Mouse (Mus musculus) spleen, adult 18-20 months (tissue): ENCODE measurements around the gene Vwa5b1.

Source experiments
- DNase-seq, 2 experiments: peaks; one replicate each; pipeline ENCODE4 v3.0.0; 2022; ENCODE audit warnings: mixed read lengths in 2 of 2

Vwa5b1 gene

DNA sequence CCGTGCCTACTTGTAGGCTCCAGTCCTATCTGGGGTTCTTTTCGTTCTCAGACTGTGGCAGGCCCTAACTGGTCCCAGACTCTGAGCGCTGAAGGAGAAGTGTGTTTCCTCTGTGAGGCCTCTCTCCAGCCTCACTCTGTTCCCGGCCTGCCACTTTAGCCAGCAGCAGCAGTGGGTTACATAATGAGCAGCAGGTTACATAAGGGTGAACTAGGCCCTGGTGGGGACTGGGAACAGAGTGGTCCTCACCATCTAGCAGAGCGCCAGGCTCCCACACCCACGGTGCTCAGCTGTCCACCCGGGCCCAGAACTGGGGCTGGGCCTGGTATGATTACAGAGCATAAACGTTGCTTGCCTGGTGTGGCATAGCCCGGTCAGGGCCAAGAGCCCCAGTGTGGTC is 110.9 kb downstream of the Vwa5b1 start:
- no peak for DNase-seq

DNA sequence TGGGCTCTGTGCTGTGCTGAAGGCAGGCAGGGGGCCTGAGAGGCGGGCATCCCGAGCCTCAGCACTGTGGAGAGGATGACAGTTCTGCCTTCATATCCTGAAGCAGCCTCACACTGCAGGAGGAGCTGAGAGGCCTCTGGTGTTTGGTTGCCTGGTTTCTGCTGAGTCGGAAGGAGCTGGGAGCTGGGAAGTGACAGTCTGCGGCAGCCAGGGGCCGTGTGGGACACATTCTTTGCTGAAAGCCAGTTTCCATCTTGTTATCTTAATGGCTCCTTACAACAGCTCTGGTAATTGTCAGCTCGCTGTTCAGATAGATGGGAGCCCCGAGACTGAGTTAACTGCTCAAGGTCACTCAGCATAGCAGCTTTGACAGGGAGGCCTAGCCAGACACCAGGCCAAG is 111.9 kb downstream of the Vwa5b1 start:
- DNase-seq = no peak

DNA sequence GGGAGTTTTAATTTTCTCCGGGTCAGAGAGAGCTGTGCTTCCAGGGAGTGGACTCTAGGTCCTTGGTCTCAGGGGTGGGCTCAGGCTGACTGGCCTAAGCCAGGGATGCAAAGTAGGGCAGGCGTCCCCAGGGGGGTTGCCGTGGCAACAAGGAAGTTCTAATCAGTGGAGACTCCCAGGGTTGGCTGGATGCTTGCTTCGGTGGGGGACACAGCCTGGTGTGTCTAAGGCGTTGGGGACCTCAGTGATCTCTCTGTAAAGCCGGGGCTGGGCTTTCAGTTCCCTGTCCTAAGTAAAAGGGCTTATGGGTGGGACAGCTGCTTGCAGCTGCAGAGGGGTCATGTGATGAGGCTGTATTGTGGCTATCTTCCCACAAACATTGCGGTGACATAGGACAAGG is 113.4 kb downstream of the Vwa5b1 start:
- no peak for DNase-seq

DNA sequence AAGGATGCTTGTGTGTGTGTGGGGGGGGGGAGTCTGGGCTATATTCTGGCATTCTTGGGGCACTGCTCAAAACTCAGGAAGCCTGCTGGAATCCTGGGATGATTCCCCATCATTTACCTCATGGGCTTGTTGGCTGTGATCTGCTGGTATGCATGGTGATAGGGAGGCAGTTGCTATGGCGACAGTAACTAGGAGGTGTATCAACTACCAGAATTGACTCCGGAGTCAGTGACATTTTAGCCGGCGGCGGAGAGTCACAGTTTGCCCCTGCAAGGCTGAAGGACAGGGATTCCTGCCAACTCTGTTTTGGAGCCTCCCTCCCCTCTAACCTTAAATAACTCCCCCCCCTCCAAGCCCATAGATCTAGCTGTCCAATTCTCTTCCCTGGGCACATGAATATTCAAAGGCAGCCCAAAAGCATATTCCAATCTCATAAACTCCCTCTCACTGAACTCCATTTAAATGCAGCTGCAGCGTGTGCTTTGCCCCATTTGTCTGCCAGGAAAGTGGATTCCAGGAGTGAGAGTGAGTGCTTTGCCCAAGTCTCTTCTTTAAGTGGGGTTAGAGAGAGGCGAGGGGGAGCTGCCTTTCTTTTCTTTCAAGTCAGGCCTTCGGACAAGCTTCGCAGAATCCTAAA is 118.4 kb downstream of the Vwa5b1 start:
- no peak for DNase-seq

DNA sequence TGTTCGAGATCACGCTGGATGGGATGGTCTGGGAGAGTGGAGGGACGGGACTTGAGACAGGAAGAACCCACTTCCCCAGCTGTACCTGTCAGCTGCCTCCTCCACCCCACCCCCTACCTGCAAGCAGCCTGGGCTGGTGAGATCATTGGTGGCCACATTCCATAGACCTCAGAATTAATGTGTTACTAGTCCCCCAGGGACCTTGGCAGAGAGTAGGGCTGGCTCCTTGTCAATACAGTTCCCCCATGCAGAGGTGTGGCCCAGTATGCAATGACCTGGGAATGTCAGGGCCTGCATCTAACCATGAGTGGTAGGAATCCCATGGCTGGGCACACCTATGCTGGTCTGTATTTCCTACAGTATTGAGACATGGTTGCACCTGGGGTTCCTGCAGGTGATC is 119.2 kb downstream of the Vwa5b1 start:
- DNase-seq = no peak
